Comparison of ENCODE assay signal across 32 mouse cellular contexts in genomic region chr12:83789781-83790140, GRCm38 (mm10). TPM values are rescaled to one million over a fixed set of nuclear protein-coding genes. Genes with fewer than 3 reads are reported as not detected.
DNase-seq lines count a peak whose midpoint lies in the region; ATAC-seq and TF ChIP-seq lines count a peak whose summit lies in the region.
"Had no signal": no experiment of that assay in that cellular context is flagged by ENCODE, and none has a peak within 500 bp of the region (broad histone marks: within the 10 kb centered on the region; RNA-seq: fewer than 3 reads in every experiment).

No protein-coding gene starts in this region.

- no peak overlapping the region for H3K27ac ChIP-seq in gastrocnemius, adult 2 months
- H3K27ac ChIP-seq in liver, postnatal 0 days (ENCODE audit: low read depth) = 0 out of 2 replicates have a peak overlapping the region, but pooled peaks have one; percentile 9
- H3K27ac ChIP-seq in embryonic facial prominence, embryonic 12.5 days = peak overlapping the region; percentile 19; the same call in 1 of the 2 replicates
- H3K27ac ChIP-seq in limb, embryonic 14.5 days (replicated peaks; ENCODE audit: low read depth, low read length) = no peak overlapping the region
- H3K27ac ChIP-seq: forebrain, embryonic 12.5 days; heart, adult 2 months; heart, embryonic 13.5 days; intestine, embryonic 15.5 days; limb, embryonic 13.5 days; macrophage; midbrain, embryonic 13.5 days; neural tube, embryonic 15.5 days; stomach, embryonic 15.5 days had no signal

- 58% methylated on average over 4 of the region's 4 CpGs for WGBS in liver, postnatal 0 days (ENCODE audit: insufficient replicate concordance)
- 19% methylated on average over 4 of the region's 4 CpGs for WGBS in embryonic facial prominence, embryonic 12.5 days
- WGBS in limb, embryonic 14.5 days = 23% methylated on average over 4 of the region's 4 CpGs

- no peak overlapping the region for H3K4me3 ChIP-seq in gastrocnemius, adult 2 months
- H3K4me3 ChIP-seq in liver, postnatal 0 days (ENCODE audit: low read depth, low read length) = no peak overlapping the region
- H3K4me3 ChIP-seq in embryonic facial prominence, embryonic 12.5 days = no peak overlapping the region
- no peak overlapping the region for H3K4me3 ChIP-seq in limb, embryonic 14.5 days (replicated peaks; ENCODE audit: low read length)
- H3K4me3 ChIP-seq: erythroblast, embryonic 14.5 days; forebrain, embryonic 12.5 days; heart, adult 2 months; heart, embryonic 13.5 days; intestine, embryonic 15.5 days; limb, embryonic 13.5 days; midbrain, embryonic 13.5 days; neural tube, embryonic 15.5 days; stomach, embryonic 15.5 days had no signal

- no peaks in the 10 kb centered on the region for H3K9me3 ChIP-seq in liver, postnatal 0 days (ENCODE audit: low read length)
- no peaks in the 10 kb centered on the region for H3K9me3 ChIP-seq in embryonic facial prominence, embryonic 12.5 days
- no peaks in the 10 kb centered on the region for H3K9me3 ChIP-seq in limb, embryonic 14.5 days (ENCODE audit: control insufficient read depth, low read length)
- H3K9me3 ChIP-seq: forebrain, embryonic 12.5 days; heart, embryonic 13.5 days; intestine, embryonic 15.5 days; limb, embryonic 13.5 days; midbrain, embryonic 13.5 days; neural tube, embryonic 15.5 days; stomach, embryonic 15.5 days had no signal

- DNase-seq in gastrocnemius, adult 2 months = peak; percentile 68
- DNase-seq in gastrocnemius, postnatal 36 days = no peak
- DNase-seq in liver, postnatal 0 days = no peak
- DNase-seq in liver = no peak
- peak; percentile 34 for DNase-seq in limb, embryonic 14.5 days (ENCODE audit: low spot score)
- DNase-seq in thymus, postnatal 25 days = no peak
- DNase-seq: adrenal gland, postnatal 25 days; cerebellum, adult 11-12 months; cerebellum, adult 9-11 months; embryo, embryonic 11 days; heart, adult 2 months; heart, postnatal 10 days; kidney, adult 2 months; kidney, postnatal 10 days; lung, adult 18-20 months; retina, postnatal 1 day; right cerebral cortex, postnatal 14 days had no signal

- H3K27me3 ChIP-seq in liver, postnatal 0 days (ENCODE audit: insufficient read depth, low read length) = no peaks in the 10 kb centered on the region
- no peaks in the 10 kb centered on the region for H3K27me3 ChIP-seq in embryonic facial prominence, embryonic 12.5 days
- no peaks in the 10 kb centered on the region for H3K27me3 ChIP-seq in limb, embryonic 14.5 days (ENCODE audit: control insufficient read depth, insufficient read depth, low read length)
- H3K27me3 ChIP-seq: forebrain, embryonic 12.5 days; heart, embryonic 13.5 days; intestine, embryonic 15.5 days; limb, embryonic 13.5 days; midbrain, embryonic 13.5 days; neural tube, embryonic 15.5 days; stomach, embryonic 15.5 days had no signal

- TF ChIP-seq CTCF in gastrocnemius, adult 2 months (IDR thresholded peaks at IDR 0.05) = no peak
- TF ChIP-seq CTCF in liver, postnatal 0 days (IDR thresholded peaks at IDR 0.05; ENCODE audit: low read depth) = no peak

- peaks cover 5% of the 10 kb centered on the region for H3K36me3 ChIP-seq in liver, postnatal 0 days (replicated peaks; ENCODE audit: insufficient read depth, low read length)
- peaks cover 10% of the 10 kb centered on the region; the same call in 1 of the 2 replicates for H3K36me3 ChIP-seq in embryonic facial prominence, embryonic 12.5 days
- H3K36me3 ChIP-seq in limb, embryonic 14.5 days (ENCODE audit: control insufficient read depth, insufficient read depth, low read length) = peaks cover 9% of the 10 kb centered on the region; the same call in 1 of the 2 replicates

- ATAC-seq in liver, postnatal 0 days = peak; percentile 28; the same call in 1 of the 2 replicates
- no peak for ATAC-seq in embryonic facial prominence, embryonic 12.5 days (ENCODE audit: insufficient number of reproducible peaks, insufficient read depth, low FRiP score, low TSS enrichment)
- no peak for ATAC-seq in limb, embryonic 14.5 days (ENCODE audit: low FRiP score, low read depth)
- ATAC-seq in inflammation-experienced regulatory T-cells, adult 6 months = no peak
- ATAC-seq: hindbrain, embryonic 16.5 days; intestine, embryonic 15.5 days; lung, postnatal 0 days; midbrain, embryonic 13.5 days had no signal

- no peak overlapping the region for H3K4me2 ChIP-seq in liver, postnatal 0 days (ENCODE audit: low read depth, low read length)
- H3K4me2 ChIP-seq in embryonic facial prominence, embryonic 12.5 days (replicated peaks) = no peak overlapping the region
- no peak overlapping the region for H3K4me2 ChIP-seq in limb, embryonic 14.5 days (replicated peaks; ENCODE audit: low read depth, low read length, severe bottlenecking)
- H3K4me2 ChIP-seq: forebrain, embryonic 12.5 days; heart, embryonic 13.5 days; intestine, embryonic 15.5 days; limb, embryonic 13.5 days; midbrain, embryonic 13.5 days; neural tube, embryonic 15.5 days; stomach, embryonic 15.5 days had no signal

- no peaks in the 10 kb centered on the region for H3K4me1 ChIP-seq in liver, postnatal 0 days (ENCODE audit: insufficient read depth)
- peaks cover 14% of the 10 kb centered on the region; the same call in 1 of the 2 replicates for H3K4me1 ChIP-seq in embryonic facial prominence, embryonic 12.5 days
- H3K4me1 ChIP-seq in limb, embryonic 14.5 days (ENCODE audit: control insufficient read depth, insufficient read depth, low read length) = no peaks in the 10 kb centered on the region
- H3K4me1 ChIP-seq: forebrain, embryonic 12.5 days; intestine, embryonic 15.5 days; midbrain, embryonic 13.5 days; neural tube, embryonic 15.5 days; stomach, embryonic 15.5 days had no signal

- no peak for TF ChIP-seq EP300 in liver, postnatal 0 days (IDR thresholded peaks at IDR 0.05; ENCODE audit: low read depth)

- intact Hi-C loops in gastrocnemius, adult 2 months (cut with DNase I) = no loop called here
- intact Hi-C loops in gastrocnemius, postnatal 36 days (cut with DNase I) = no loop called here

- no peak for TF ChIP-seq POLR2A in limb, embryonic 14.5 days (IDR thresholded peaks at IDR 0.05; ENCODE audit: borderline replicate concordance, extremely low read depth, insufficient read depth, insufficient read length)

- H3K9ac ChIP-seq in liver, postnatal 0 days (replicated peaks) = no peak overlapping the region
- no peak overlapping the region for H3K9ac ChIP-seq in embryonic facial prominence, embryonic 12.5 days
- H3K9ac ChIP-seq in limb, embryonic 14.5 days (ENCODE audit: low read depth, low read length, severe bottlenecking) = no peak overlapping the region
- H3K9ac ChIP-seq: forebrain, embryonic 12.5 days; heart, embryonic 13.5 days; intestine, embryonic 15.5 days; limb, embryonic 13.5 days; midbrain, embryonic 13.5 days; neural tube, embryonic 15.5 days; stomach, embryonic 15.5 days had no signal

RNA-seq across cellular contexts. Expression of gene Papln, which starts 26.3 kb away (rescaled TPM):
- 1 to 10 TPM in 1 of 2 experiments, under 1 TPM in 1; 0.56 to 1.6 TPM for total RNA-seq in gastrocnemius, adult 2 months (2021)
- 1 to 10 TPM; 1.4 to 1.9 TPM for total RNA-seq in gastrocnemius, postnatal 36 days (2021)
- 0.15 and 0.28 TPM in 2 replicates for polyA plus RNA-seq in liver, postnatal 0 days (2015; fragmentation: Nextera tagmentation; extraction: Ambion mirVana)
- polyA plus RNA-seq in embryonic facial prominence, embryonic 12.5 days (2016; fragmentation: Nextera tagmentation; extraction: Ambion mirVana) = 0.51 and 0.69 TPM in 2 replicates
- polyA plus RNA-seq in limb, embryonic 14.5 days (2012; rRNA removed) = 5.2 and 5.9 TPM in 2 replicates
- 2.0 and 2.6 TPM in 2 replicates for polyA plus RNA-seq in limb, embryonic 14.5 days (2014; fragmentation: Nextera tagmentation; extraction: Ambion mirVana)
- polyA plus RNA-seq in inflammation-experienced regulatory T-cells, adult 6 months (2017; shearing (Covaris generic)) = not detected
- total RNA-seq: hematopoietic stem cell, adult 5-6 weeks; megakaryocyte-erythroid progenitor cell, adult 5-6 weeks had no signal
- polyA plus RNA-seq: erythroblast, embryonic 14.5 days; macrophage had no signal

Comparison
In these comparisons a context has a peak if more than half of its experiments do, and no peak if none do; other contexts are left out.
1. DNase-seq: peak in gastrocnemius, adult 2 months (single experiment) and limb, embryonic 14.5 days (single experiment); none in gastrocnemius, postnatal 36 days (0 of 2), liver, postnatal 0 days (single experiment), liver (single experiment) and thymus, postnatal 25 days (single experiment).
2. H3K27ac ChIP-seq: peak in liver, postnatal 0 days (single experiment) and embryonic facial prominence, embryonic 12.5 days (single experiment); none in gastrocnemius, adult 2 months (single experiment) and limb, embryonic 14.5 days (single experiment).